Comparison of ENCODE assay signal across 7 mouse cellular contexts in the genomic region with DNA sequence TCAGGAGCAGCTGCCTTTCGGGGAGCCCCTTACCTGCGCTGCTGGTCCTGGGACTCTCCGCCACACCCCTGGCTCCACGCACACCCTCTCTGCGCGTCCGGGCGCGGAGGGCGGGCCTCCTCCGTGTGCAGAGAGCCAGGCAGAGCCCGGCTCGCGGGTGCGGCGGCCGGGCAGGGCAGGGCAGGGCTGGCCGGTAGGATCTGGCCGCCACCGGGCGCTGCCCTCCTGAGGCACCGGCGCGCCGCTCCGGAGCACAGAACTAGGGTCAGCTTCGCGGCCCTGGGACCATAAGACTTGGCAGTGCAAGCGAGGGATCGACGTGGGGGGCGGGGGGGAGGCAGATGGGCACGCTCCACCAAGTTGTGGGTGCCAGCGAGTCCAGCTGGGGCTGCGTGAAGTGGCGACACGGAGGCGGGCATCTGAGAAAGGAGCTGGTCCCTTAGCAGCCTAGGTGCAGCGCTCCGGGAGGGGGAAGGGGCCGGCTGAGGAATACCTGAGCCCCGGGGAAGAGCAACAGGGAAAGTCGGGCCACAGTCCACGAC. TPM values are rescaled to one million over a fixed set of nuclear protein-coding genes. Genes with fewer than 3 reads are reported as not detected.
A peak's percentile ranks its signal among the peaks of the same experiment; 100 is the strongest.
DNase-seq lines count a peak whose midpoint lies in the region; ATAC-seq and TF ChIP-seq lines count a peak whose summit lies in the region.

Gene Tmem171, minus strand, starts transcription at position 62 of the 542 bp plus-strand sequence.

- H3K9me3 ChIP-seq in hindbrain, embryonic 10.5 days, result no peaks in the 10 kb centered on the region
- no peaks in the 10 kb centered on the region for H3K9me3 ChIP-seq in limb, embryonic 11.5 days (ENCODE audit: control insufficient read depth, low read length)
- no peaks in the 10 kb centered on the region for H3K9me3 ChIP-seq in midbrain, embryonic 13.5 days

- H3K9ac ChIP-seq in limb, embryonic 11.5 days (ENCODE audit: low read length), result peak within 1 kb of the TSS; percentile 45
- peak within 1 kb of the TSS; percentile 58 for H3K9ac ChIP-seq in midbrain, embryonic 13.5 days (replicated peaks)

- 7% methylated on average over 44 of the region's 44 CpGs for WGBS in hindbrain, embryonic 10.5 days
- WGBS in limb, embryonic 11.5 days, result 5% methylated on average over 44 of the region's 44 CpGs
- WGBS in midbrain, embryonic 13.5 days, result 5% methylated on average over 42 of the region's 44 CpGs

- no peak within 1 kb of the TSS for H3K27ac ChIP-seq in cortical plate, adult 2 months (ENCODE audit: insufficient read depth, low read length)
- peak within 1 kb of the TSS; percentile 67; the same call in 1 of the 2 replicates for H3K27ac ChIP-seq in hindbrain, embryonic 10.5 days
- no peak within 1 kb of the TSS for H3K27ac ChIP-seq in limb, embryonic 11.5 days (replicated peaks; ENCODE audit: low read depth, low read length)
- no peak within 1 kb of the TSS for H3K27ac ChIP-seq in midbrain, embryonic 13.5 days

- no peak for TF ChIP-seq POLR2A in cortical plate, adult 2 months (IDR thresholded peaks at IDR 0.05; ENCODE audit: extremely low read depth, insufficient read depth, low read length)

- peaks cover 36% of the 10 kb centered on the region for H3K27me3 ChIP-seq in hindbrain, embryonic 10.5 days (ENCODE audit: insufficient read depth, poor library complexity, severe bottlenecking)
- H3K27me3 ChIP-seq in limb, embryonic 11.5 days (ENCODE audit: control insufficient read depth, insufficient read depth, low read length), result peaks cover 26% of the 10 kb centered on the region
- H3K27me3 ChIP-seq in midbrain, embryonic 13.5 days, result peaks cover 35% of the 10 kb centered on the region

- H3K4me1 ChIP-seq in cortical plate, adult 2 months (ENCODE audit: control insufficient read depth, insufficient read depth, low read length), result no peaks in the 10 kb centered on the region
- H3K4me1 ChIP-seq in hindbrain, embryonic 10.5 days (replicated peaks), result peaks cover 13% of the 10 kb centered on the region
- H3K4me1 ChIP-seq in limb, embryonic 11.5 days (ENCODE audit: control insufficient read depth, insufficient read depth, low read length), result peaks cover 6% of the 10 kb centered on the region; the same call in 1 of the 2 replicates
- peaks cover 8% of the 10 kb centered on the region for H3K4me1 ChIP-seq in midbrain, embryonic 13.5 days (replicated peaks)

- DNase-seq in ZHBTc4 (ENCODE audit: low read depth, low spot score), result peak; percentile 20
- no peak for DNase-seq in hindbrain, embryonic 10.5 days (ENCODE audit: low spot score)
- peak; percentile 34 for DNase-seq in limb, embryonic 11.5 days (ENCODE audit: low spot score)
- no peak for DNase-seq in spleen, postnatal 14 days (ENCODE audit: low spot score in 2 of 2)
- DNase-seq in thymus, postnatal 25 days, result no peak

- peak within 1 kb of the TSS; percentile 61 for H3K4me2 ChIP-seq in limb, embryonic 11.5 days (ENCODE audit: low read depth, severe bottlenecking)
- H3K4me2 ChIP-seq in midbrain, embryonic 13.5 days (replicated peaks), result peak within 1 kb of the TSS; percentile 65

- peak within 1 kb of the TSS; percentile 21; the same call in 1 of the 2 replicates for H3K4me3 ChIP-seq in cortical plate, adult 2 months (ENCODE audit: insufficient read depth, low read length)
- H3K4me3 ChIP-seq in hindbrain, embryonic 10.5 days, result peak within 1 kb of the TSS; percentile 52
- peak within 1 kb of the TSS; percentile 27 for H3K4me3 ChIP-seq in limb, embryonic 11.5 days (ENCODE audit: low read depth, low read length)
- peak within 1 kb of the TSS; percentile 37 for H3K4me3 ChIP-seq in midbrain, embryonic 13.5 days (replicated peaks)

- no peak for TF ChIP-seq CTCF in cortical plate, adult 2 months (IDR thresholded peaks at IDR 0.05; ENCODE audit: extremely low read depth, insufficient read depth, low read length)

- no peak for ATAC-seq in limb, embryonic 11.5 days (ENCODE audit: insufficient number of reproducible peaks, low FRiP score, low TSS enrichment, low read depth)
- ATAC-seq in midbrain, embryonic 13.5 days, result peak; percentile 55; the same call in 1 of the 2 replicates

- H3K36me3 ChIP-seq in hindbrain, embryonic 10.5 days, result no peaks in the 10 kb centered on the region
- H3K36me3 ChIP-seq in limb, embryonic 11.5 days (ENCODE audit: control insufficient read depth, insufficient read depth, low read length), result no peaks in the 10 kb centered on the region
- no peaks in the 10 kb centered on the region for H3K36me3 ChIP-seq in midbrain, embryonic 13.5 days

RNA-seq across cellular contexts. Expression of gene Tmem171, which starts in this region (rescaled TPM):
- polyA plus RNA-seq in cortical plate, adult 2 months (2012; rRNA removed), result 0.10 and 0.23 TPM in 2 replicates
- not detected in 2 replicates for polyA plus RNA-seq in hindbrain, embryonic 10.5 days (2016; fragmentation: Nextera tagmentation; extraction: Ambion mirVana)
- polyA plus RNA-seq in limb, embryonic 11.5 days (2014; fragmentation: Nextera tagmentation; extraction: Ambion mirVana), result not detected in 2 replicates
- not detected in 2 replicates for polyA plus RNA-seq in midbrain, embryonic 13.5 days (2015; fragmentation: Nextera tagmentation; extraction: Ambion mirVana)

Comparison
In these comparisons a context has a peak if more than half of its experiments do, and no peak if none do; other contexts are left out.
1. Peak in DNase-seq, H3K4me3 ChIP-seq, H3K9ac ChIP-seq and H3K4me2 ChIP-seq in limb, embryonic 11.5 days; RNA of the gene not detected or under 1 TPM.
2. Peak in ATAC-seq, H3K4me3 ChIP-seq, H3K9ac ChIP-seq and H3K4me2 ChIP-seq in midbrain, embryonic 13.5 days; RNA of the gene not detected or under 1 TPM.